Mouse (Mus musculus) effector memory CD4-positive, alpha-beta T cell, adult 5 months (primary cell): Measurements from ENCODE around the gene Panx1. TPM values are rescaled to one million over a fixed set of nuclear protein-coding genes. Genes with fewer than 3 reads are reported as not detected.

Source experiments
- polyA plus RNA-seq: library from polyadenylated mRNA; unstranded; fragments of 100-300 nt; shearing (Covaris generic); gene quantifications from one replicate; pipeline ENCODE4 v1.2.1, GENCODE M21; 2017

Gene Panx1
- polyA plus RNA-seq: 126 TPM

DNA sequence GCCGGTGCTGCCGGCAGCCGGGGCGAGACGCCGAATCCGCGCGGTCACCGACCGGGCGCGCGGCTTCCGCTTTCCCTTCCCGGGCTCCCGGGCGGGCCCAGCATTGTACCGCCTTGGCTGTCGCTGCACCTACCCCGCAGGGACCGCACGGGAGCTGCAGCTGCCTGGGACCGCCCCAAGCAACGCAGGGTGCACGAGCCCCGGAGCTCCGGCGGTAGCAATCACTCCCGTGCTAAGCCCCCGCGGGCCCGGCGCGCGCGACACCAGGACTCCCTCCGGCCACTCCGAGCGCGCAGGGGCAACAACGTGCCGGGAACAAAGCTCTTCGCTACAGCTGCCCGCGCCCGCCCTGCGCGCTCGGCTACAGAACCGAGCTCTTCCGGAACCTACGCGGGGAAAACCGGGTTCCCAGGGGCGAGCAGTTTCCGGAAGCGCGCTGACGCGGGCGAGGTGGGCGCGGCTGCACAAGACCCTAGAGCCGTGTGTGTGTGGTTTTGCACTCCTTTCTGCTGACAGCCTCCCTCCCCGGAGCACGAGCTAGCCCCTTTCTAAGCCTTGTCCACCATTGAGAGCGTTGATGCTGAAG lies at the start of gene Panx1:
TSS of gene Panx1 (minus strand) at position 395 of the 586 bp plus-strand sequence.

Other genes starting within 250 kb of the Panx1 start
- 1.9 TPM for gene Gpr83, start 185.3 kb downstream of the Panx1 start, polyA plus RNA-seq
- 137 TPM for gene Izumo1r, start 141.5 kb downstream of the Panx1 start, polyA plus RNA-seq
- gene Hephl1, start 66.6 kb upstream of the Panx1 start, polyA plus RNA-seq: not detected
- not detected for gene Vstm5, start 193.6 kb upstream of the Panx1 start, polyA plus RNA-seq
- 36.8 TPM for gene Med17, start 234.5 kb upstream of the Panx1 start, polyA plus RNA-seq